Mouse (Mus musculus) bone marrow, adult 2 months (tissue): ENCODE data around the gene Ppp1r14c.

Source experiments
- CTCF ChIP-seq: fragments of 200-500 bp; IDR thresholded peaks from 2 replicates; pipeline ENCODE4 v1.5.1; 2011; ENCODE audit warnings: low read length, control low read depth; ENCODE audit not compliant: control insufficient read depth, insufficient read depth
- POLR2A ChIP-seq: fragments of 200-500 bp; IDR thresholded peaks from 2 replicates; pipeline ENCODE4 v1.6.1; 2011; ENCODE audit warnings: low read depth, mild to moderate bottlenecking, control low read depth, low read length, borderline replicate concordance; ENCODE audit not compliant: control insufficient read depth

DNA sequence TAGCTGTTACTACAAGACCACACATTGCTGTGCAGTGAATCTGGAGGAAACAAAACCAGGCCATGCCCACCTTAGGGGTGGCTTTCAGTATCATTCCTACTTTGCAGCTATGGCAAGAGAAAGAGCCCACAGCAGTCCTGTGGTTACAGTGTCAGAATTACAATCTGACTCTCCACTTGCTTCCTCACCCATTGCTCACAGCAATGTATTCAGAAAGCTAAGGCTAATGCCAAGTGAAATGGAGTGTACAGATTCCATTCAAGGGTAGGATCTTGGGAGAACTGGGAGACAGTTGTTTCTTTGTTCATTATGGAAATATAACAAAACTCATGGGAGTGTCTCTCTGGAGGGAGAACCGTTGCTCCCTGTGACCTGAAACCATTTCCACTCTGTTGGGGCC is 6.3 kb upstream of the Ppp1r14c start:
- TF ChIP-seq CTCF (no peak), POLR2A (no peak)
